Mouse (Mus musculus) G1E (cell line): ENCODE results near the gene Sgcd.

Experiments used
- CTCF ChIP-seq: IDR thresholded peaks from 2 replicates; pipeline ENCODE4 v1.5.1; 2012; ENCODE audit warnings: low read depth, low read length, inconsistent platforms, mixed read lengths
- GATA1 ChIP-seq: IDR thresholded peaks from 2 replicates; pipeline ENCODE4 v1.6.1; 2012; ENCODE audit warnings: borderline replicate concordance, low read length, inconsistent platforms, mixed read lengths
- GATA2 ChIP-seq: IDR thresholded peaks from 2 replicates; pipeline ENCODE4 v1.6.1; 2012; ENCODE audit warnings: low read depth, low read length, inconsistent platforms, borderline replicate concordance
- POLR2AphosphoS5 ChIP-seq: IDR thresholded peaks from 2 replicates; pipeline ENCODE4 v1.6.1; 2012; ENCODE audit warnings: low read depth, low read length, inconsistent platforms; ENCODE audit not compliant: insufficient replicate concordance
- TAL1 ChIP-seq: conservative IDR thresholded peaks from 2 replicates; pipeline ENCODE4 v1.6.1; 2012; ENCODE audit warnings: low read depth, low read length, inconsistent platforms, mixed read lengths

GRCm38 (mm10) chr11:47695611-47696010, 293.2 kb downstream of the Sgcd start:
- TF ChIP-seq CTCF (no peak), TAL1 (no peak), POLR2AphosphoS5 (no peak), GATA1 (no peak), GATA2 (no peak)
